Mouse (Mus musculus): Measurements from ENCODE around the gene Elovl6.

The Elovl6 gene

GRCm38 (mm10) chr3:129541456-129541855 is 9.3 kb downstream of the Elovl6 start:
- DNase-seq (ENCODE audit: low read depth, low spot score), result no peak

DNA sequence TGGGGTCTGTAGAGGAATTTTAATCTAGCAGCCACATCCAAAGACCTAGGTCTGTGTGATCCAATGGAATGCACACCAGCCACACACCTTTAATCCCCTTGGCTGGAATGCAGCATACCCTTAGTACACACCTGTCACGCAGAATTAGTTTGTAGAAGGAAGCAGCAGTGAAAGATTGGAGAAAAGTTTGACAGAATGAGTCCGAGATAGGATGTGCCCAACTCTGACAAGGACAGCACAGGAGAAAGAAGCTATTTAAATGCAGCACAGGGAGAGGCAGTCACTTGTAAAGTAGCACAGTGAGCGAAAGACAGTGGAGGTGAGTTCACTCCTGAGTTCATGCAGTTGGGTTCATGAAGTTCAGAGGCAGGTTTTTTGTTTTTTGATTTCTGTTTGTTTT is 11.2 kb downstream of the Elovl6 start:
- no peak for DNase-seq (ENCODE audit: low read depth, low spot score)

- DNase-seq (ENCODE audit: low read depth, low spot score), result no peak
These were observed 12.1 kb downstream of the Elovl6 start for GRCm38 (mm10) chr3:129544217-129544616.

DNA sequence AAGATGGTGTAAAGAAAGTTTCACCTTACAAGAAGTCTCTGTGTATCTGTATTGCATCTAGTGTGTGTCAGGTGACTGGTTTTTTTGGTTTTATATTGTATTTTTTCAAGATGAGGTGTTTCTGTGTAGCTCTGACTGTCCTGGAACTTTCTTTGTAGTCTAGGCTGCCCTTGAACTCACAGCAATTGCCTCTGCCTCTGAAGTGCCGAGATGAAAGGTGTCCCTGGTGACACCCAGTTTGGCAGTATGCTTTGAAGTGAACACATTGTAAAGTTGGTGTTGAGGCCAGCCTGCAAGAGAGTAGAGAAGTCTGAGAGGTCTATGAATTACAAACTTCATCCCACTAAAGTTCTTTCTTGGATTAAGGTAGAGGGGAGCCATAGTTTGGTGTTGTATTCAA is 13.1 kb downstream of the Elovl6 start:
- no peak for DNase-seq (ENCODE audit: low read depth, low spot score)

DNA sequence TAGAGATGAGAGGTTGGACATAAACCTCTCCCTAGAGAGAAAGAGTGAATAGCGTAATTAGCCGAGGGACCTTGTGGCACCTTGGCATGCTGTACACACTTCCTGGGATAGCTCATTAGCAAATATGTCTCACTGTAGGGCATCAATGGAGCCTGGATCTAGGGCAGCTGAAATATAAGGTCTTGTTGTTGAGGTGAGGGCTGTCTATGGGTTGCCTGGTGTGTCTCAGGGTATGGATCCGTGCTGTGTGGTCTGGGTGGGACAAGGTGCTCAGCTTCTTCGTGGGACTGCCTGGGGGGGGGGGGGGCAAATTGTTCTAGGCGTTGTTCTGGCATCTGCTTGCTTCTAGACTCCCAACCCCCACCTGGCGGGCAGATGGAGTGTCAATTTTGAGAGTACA is 13.6 kb downstream of the Elovl6 start:
- DNase-seq (ENCODE audit: low read depth, low spot score), result no peak

DNA sequence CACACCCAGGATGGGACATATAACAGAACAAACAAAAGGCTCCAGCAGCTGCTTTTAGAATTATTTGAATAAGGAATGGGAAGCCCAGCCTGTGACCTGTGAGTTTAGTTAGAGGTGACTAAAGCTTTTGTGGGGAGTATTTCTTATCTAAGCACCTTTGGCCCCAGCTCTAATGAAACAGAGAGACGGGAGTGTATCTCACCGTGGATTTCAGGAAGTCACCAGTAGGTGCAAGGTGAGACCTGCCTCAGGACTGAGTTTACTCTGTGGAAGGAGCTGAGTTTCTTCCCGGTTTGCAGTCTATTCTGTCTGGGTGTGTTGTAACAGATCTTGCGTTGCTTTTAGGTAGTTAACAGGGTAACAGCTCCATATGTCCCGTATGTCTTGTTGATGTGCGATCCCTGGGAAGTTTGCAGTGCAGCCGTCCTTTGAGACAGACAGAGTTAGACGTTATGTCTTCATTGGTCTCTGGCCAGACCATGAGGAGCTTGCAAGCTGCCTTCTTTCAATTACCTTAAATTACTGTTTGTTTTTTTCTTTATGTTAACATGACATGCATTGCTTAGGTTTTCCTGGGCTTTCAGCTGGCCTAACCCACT is 15.8 kb downstream of the Elovl6 start:
- DNase-seq (ENCODE audit: low read depth, low spot score), result no peak

GRCm38 (mm10) chr3:129548760-129549159 is 16.6 kb downstream of the Elovl6 start:
- peak; percentile 55 for DNase-seq (ENCODE audit: low read depth, low spot score)

GRCm38 (mm10) chr3:129549546-129549945 is 17.4 kb downstream of the Elovl6 start:
- no peak for DNase-seq (ENCODE audit: low read depth, low spot score)

DNA sequence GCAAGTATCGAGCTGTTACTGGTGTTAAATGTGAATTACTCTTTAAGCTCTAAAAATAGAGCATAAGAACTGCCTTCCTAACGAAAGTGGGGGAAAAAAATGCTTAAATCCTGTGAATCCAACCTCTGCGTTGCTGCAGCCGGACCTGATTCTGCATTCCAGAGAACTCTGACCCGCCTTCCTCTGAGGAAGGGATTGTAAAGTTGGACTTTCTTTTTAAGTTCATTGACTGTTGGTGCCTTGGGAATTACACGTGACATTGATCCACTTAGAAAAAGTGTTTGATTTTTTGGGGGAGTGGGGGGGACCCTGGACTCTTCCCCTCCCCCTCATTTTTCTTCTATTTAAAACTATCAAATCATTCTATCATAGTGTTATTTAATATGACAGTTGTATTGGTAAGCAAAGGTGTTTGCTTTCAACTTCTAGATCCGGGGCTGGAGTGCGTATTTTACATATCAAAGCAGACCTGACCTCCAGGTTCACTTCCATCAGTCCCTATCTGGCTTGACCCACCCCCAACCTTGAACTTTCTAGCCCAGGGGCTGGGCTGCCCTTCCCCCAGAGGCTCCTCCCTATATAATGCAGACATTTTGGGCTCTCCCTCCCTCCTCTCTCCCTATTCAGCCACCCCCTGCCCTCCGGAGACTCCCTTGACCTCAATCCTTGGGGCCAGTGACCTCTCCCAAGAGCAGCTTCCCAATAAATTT is 19.6 kb downstream of the Elovl6 start:
- no peak for DNase-seq (ENCODE audit: low read depth, low spot score)

GRCm38 (mm10) chr3:129552370-129552769 is 20.2 kb downstream of the Elovl6 start:
- no peak for DNase-seq (ENCODE audit: low read depth, low spot score)

GRCm38 (mm10) chr3:129553173-129553572 is 21.0 kb downstream of the Elovl6 start:
- DNase-seq (ENCODE audit: low read depth, low spot score), result no peak

GRCm38 (mm10) chr3:129553661-129554060 is 21.5 kb downstream of the Elovl6 start:
- DNase-seq (ENCODE audit: low read depth, low spot score), result no peak

DNA sequence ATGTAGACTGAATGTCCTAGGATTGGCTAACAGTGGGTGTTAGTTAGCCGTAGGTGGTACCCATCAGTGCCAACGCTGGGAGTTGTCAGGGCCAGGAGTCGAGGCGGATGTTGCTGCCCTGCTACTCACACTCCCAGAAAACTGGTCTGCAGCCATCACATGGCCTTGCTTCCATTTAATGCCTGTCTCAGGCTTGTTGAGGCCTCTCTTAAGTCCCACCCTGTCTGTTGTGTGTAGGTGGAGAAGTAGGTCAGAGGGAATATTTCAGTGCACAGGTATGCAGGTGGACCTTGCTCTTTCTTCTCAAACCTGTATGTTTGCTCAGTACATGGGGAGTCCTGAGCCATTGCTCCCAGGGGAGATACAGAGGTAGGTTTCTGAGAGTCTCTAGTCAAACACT is 22.3 kb downstream of the Elovl6 start:
- DNase-seq (ENCODE audit: low read depth, low spot score), result no peak

- no peak for DNase-seq (ENCODE audit: low read depth, low spot score)
These were observed 24.9 kb downstream of the Elovl6 start for GRCm38 (mm10) chr3:129557048-129557447.

DNA sequence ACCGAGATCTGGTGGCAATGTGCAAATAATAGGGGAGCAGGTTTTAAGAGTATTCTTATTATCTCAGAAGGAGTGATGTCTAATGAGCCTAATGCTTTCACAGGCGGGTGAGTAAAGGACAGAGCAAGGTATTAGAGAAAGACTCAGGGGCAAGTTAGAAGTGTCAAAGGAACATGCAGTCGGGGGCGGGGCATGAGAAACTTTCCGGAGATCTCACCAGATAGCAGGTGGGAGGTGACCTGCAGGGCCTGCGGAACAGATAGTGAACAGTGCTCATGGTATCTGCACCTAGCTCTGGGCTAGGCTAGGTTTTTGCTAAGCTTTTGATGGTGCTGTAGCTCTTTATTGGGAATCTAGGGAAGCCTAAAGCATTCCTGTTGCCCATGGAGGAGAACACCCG is 25.4 kb downstream of the Elovl6 start:
- DNase-seq (ENCODE audit: low read depth, low spot score), result no peak

DNA sequence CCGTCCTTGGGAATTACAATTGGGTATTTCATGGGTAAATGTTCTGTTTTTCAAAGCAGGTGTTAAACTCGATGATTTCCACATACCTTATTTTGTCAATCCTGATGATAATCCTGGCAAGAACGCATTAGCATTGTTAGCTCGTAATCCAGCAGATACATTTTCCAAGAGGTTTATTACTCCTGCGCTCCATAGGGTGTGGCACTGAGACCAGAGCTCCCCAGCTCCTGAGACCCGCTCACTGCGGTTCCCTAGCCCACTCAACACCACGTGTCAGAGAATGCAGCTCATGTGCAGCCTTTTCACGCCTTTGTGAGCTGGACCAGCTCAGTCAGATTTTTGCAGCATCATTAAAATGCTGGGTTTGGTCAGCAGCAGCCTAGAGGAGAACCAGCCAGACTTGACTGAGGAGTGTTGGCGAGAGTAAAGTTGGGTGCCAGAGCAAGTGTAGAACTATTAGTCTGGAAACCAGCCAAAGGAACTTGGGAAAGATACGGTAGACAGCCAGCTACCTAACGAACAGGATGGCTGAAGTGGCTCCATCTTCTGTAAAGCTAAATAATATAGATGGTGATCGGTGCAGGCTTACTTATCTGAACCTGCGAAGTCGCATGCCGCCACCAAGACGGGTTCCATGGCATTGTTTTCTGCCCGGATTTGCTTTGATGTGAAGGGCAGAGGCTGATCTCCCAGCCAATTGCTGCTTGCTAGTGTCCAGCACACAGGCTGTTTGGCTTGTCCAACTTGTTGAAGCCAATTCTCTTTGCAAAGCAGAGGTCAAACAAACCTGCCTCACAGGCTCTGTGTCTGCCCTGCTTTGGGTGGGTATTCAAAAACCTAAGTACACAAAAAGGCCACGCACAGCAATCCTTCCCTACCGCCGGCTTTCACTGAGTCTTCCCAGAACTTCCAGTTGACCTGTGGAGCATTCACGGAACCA is 26.1 kb downstream of the Elovl6 start:
- DNase-seq (ENCODE audit: low read depth, low spot score), result no peak

GRCm38 (mm10) chr3:129560068-129560467 is 27.9 kb downstream of the Elovl6 start:
- no peak for DNase-seq (ENCODE audit: low read depth, low spot score)

GRCm38 (mm10) chr3:129561011-129561410 is 28.9 kb downstream of the Elovl6 start:
- DNase-seq (ENCODE audit: low read depth, low spot score), result no peak

- no peak for DNase-seq (ENCODE audit: low read depth, low spot score)
These were observed 29.7 kb downstream of the Elovl6 start for GRCm38 (mm10) chr3:129561853-129562252.

DNA sequence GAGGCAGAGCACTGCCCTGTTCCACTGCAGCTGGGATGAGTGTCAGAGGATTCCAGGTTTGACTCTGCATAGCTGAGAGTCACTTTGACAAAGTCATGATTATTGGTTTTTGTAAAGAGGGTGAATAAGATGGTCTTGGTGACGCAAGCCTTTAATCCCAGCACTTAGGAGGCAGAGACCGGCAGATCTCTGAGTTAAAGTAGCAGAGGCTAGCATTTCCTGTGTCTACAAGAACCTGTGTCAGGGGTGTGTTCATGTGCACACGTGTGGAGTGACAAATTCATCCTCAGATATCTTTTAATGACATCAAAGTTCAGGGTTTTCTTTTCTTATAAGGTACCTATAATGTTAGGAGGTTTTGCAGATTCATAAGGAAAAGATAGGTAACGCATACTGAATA is 30.3 kb downstream of the Elovl6 start:
- DNase-seq (ENCODE audit: low read depth, low spot score), result no peak

- no peak for DNase-seq (ENCODE audit: low read depth, low spot score)
These were observed 31.7 kb downstream of the Elovl6 start for GRCm38 (mm10) chr3:129563807-129564206.

DNA sequence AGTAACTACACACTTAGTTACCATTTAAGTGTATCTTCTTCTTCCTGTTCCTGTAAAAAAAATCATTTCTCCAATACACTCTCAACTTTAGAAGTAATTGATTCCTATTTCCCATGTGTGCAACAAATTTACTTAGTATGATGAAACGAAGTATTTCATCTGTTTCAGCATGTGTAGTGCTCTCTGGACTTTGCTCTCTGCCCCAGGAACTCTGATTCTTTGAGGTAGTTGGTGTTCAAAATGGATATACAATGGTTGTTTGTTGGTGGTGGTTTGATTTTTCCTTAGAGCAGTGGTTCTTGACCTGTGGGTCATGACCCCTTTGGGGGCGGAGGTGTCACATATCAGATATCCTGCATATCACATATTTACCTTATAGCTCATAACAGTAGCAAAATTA is 32.7 kb downstream of the Elovl6 start:
- DNase-seq (ENCODE audit: low read depth, low spot score), result no peak

Measured in retina, adult 2 months (tissue).